In the genomic region with DNA sequence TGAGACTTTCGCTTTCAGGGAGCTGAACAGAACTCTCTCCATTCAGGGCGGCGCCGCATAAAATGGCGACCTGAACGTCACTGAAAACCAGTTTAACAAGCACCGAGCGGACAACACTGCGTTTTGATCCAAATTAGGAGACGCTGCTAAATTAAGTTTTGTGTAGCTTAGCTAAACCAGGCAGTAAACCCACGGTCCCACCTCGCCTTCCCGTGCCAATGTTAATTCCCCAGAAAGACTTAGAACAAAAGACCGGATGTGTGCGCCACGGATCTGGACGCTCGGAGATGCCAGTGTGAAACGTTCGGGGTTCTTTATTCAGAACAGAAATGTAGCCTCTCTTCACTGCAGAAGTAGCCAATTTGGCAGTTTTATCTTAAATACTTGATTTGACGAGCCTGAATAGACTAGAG, we compare ENCODE assay signal across 7 mouse cellular contexts. TPM values are rescaled to one million over a fixed set of nuclear protein-coding genes. Genes with fewer than 3 reads are reported as not detected.
A peak's percentile ranks its signal among the peaks of the same experiment; 100 is the strongest.
DNase-seq lines count a peak whose midpoint lies in the region; ATAC-seq and TF ChIP-seq lines count a peak whose summit lies in the region.

No protein-coding gene starts in this region.

- peak overlapping the region; percentile 51 for H3K9ac ChIP-seq in intestine, embryonic 15.5 days
- peak overlapping the region; percentile 77 for H3K9ac ChIP-seq in limb, embryonic 11.5 days (ENCODE audit: low read length)
- H3K9ac ChIP-seq in midbrain, embryonic 12.5 days (replicated peaks): peak overlapping the region; percentile 62

- intact Hi-C loops in gastrocnemius, postnatal 14 days (cut with DNase I; ENCODE audit: low total_unique reads): no loop called here

- WGBS in intestine, embryonic 15.5 days: under 1% methylated on average over 21 of the region's 21 CpGs
- under 1% methylated on average over 21 of the region's 21 CpGs for WGBS in limb, embryonic 11.5 days
- 0% methylated on average over 21 of the region's 21 CpGs for WGBS in midbrain, embryonic 12.5 days

- 0 out of 2 replicates have a peak, but pooled peaks have one; percentile 22 for TF ChIP-seq POLR2A in cortical plate, adult 2 months (IDR thresholded peaks at IDR 0.05; ENCODE audit: extremely low read depth, insufficient read depth, low read length)

- no peaks in the 10 kb centered on the region for H3K36me3 ChIP-seq in intestine, embryonic 15.5 days
- H3K36me3 ChIP-seq in limb, embryonic 11.5 days (ENCODE audit: control insufficient read depth, insufficient read depth, low read length): no peaks in the 10 kb centered on the region
- H3K36me3 ChIP-seq in midbrain, embryonic 12.5 days: no peaks in the 10 kb centered on the region

- H3K4me2 ChIP-seq in intestine, embryonic 15.5 days (replicated peaks): peak overlapping the region; percentile 68
- peak overlapping the region; percentile 70 for H3K4me2 ChIP-seq in limb, embryonic 11.5 days (ENCODE audit: low read depth, severe bottlenecking)
- H3K4me2 ChIP-seq in midbrain, embryonic 12.5 days (replicated peaks): peak overlapping the region; percentile 77

- TF ChIP-seq CTCF in cortical plate, adult 2 months (IDR thresholded peaks at IDR 0.05; ENCODE audit: extremely low read depth, insufficient read depth, low read length): no peak

- no peaks in the 10 kb centered on the region for H3K9me3 ChIP-seq in intestine, embryonic 15.5 days
- H3K9me3 ChIP-seq in limb, embryonic 11.5 days (ENCODE audit: control insufficient read depth, low read length): no peaks in the 10 kb centered on the region
- no peaks in the 10 kb centered on the region for H3K9me3 ChIP-seq in midbrain, embryonic 12.5 days

- ATAC-seq in intestine, embryonic 15.5 days: peak; percentile 18; the same call in 1 of the 2 replicates
- ATAC-seq in limb, embryonic 11.5 days (ENCODE audit: insufficient number of reproducible peaks, low FRiP score, low TSS enrichment, low read depth): no peak
- ATAC-seq in midbrain, embryonic 12.5 days (ENCODE audit: low FRiP score, low read depth): peak; percentile 7; the same call in 1 of the 2 replicates

- no peaks in the 10 kb centered on the region; the same call in 1 of the 2 replicates for H3K4me1 ChIP-seq in cortical plate, adult 2 months (ENCODE audit: control insufficient read depth, insufficient read depth, low read length)
- H3K4me1 ChIP-seq in intestine, embryonic 15.5 days (replicated peaks): peaks cover 16% of the 10 kb centered on the region; the same call in 1 of the 2 replicates
- H3K4me1 ChIP-seq in limb, embryonic 11.5 days (ENCODE audit: control insufficient read depth, insufficient read depth, low read length): peaks cover 9% of the 10 kb centered on the region; the same call in 1 of the 2 replicates
- H3K4me1 ChIP-seq in midbrain, embryonic 12.5 days: peaks cover 34% of the 10 kb centered on the region

- H3K27me3 ChIP-seq in intestine, embryonic 15.5 days (replicated peaks): no peaks in the 10 kb centered on the region
- H3K27me3 ChIP-seq in limb, embryonic 11.5 days (ENCODE audit: control insufficient read depth, insufficient read depth, low read length): no peaks in the 10 kb centered on the region
- no peaks in the 10 kb centered on the region for H3K27me3 ChIP-seq in midbrain, embryonic 12.5 days

- H3K4me3 ChIP-seq in cortical plate, adult 2 months (ENCODE audit: insufficient read depth, low read length): peak overlapping the region; percentile 65
- H3K4me3 ChIP-seq in intestine, embryonic 15.5 days (replicated peaks): peak overlapping the region; percentile 45
- peak overlapping the region; percentile 39 for H3K4me3 ChIP-seq in limb, embryonic 11.5 days (ENCODE audit: low read depth, low read length)
- H3K4me3 ChIP-seq in midbrain, embryonic 12.5 days: peak overlapping the region; percentile 48

- peak overlapping the region; percentile 80 for H3K27ac ChIP-seq in cortical plate, adult 2 months (ENCODE audit: insufficient read depth, low read length)
- peak overlapping the region; percentile 96 for H3K27ac ChIP-seq in intestine, embryonic 15.5 days
- H3K27ac ChIP-seq in limb, embryonic 11.5 days (replicated peaks; ENCODE audit: low read depth, low read length): peak overlapping the region; percentile 98
- H3K27ac ChIP-seq in midbrain, embryonic 12.5 days (replicated peaks): peak overlapping the region; percentile 95

- peak; percentile 88 for DNase-seq in Muller cell, postnatal 12 days (ENCODE audit: inconsistent ontology term)
- peak; percentile 71 for DNase-seq in gastrocnemius, postnatal 14 days
- DNase-seq in limb, embryonic 11.5 days (ENCODE audit: low spot score): peak; percentile 87
- peak; percentile 78 for DNase-seq in spleen, adult 12 weeks (ENCODE audit: low spot score)

RNA-seq across cellular contexts. Expression of gene Hist1h4d, which starts 3.6 kb away (rescaled TPM):
- 4.4 and 8.9 TPM in 2 replicates for polyA plus RNA-seq in cortical plate, adult 2 months (2012; rRNA removed)
- total RNA-seq in gastrocnemius, postnatal 14 days (2021): 10 to 100 TPM; 88.4 to 95.8 TPM
- polyA plus RNA-seq in intestine, embryonic 15.5 days (2015; fragmentation: Nextera tagmentation; extraction: Ambion mirVana): 98.7 and 101 TPM in 2 replicates
- 133 and 134 TPM in 2 replicates for polyA plus RNA-seq in limb, embryonic 11.5 days (2014; fragmentation: Nextera tagmentation; extraction: Ambion mirVana)
- 109 and 113 TPM in 2 replicates for polyA plus RNA-seq in midbrain, embryonic 12.5 days (2016; fragmentation: Nextera tagmentation; extraction: Ambion mirVana)

RNA-seq across cellular contexts. Expression of gene Hist1h3d, which starts 9.5 kb away (rescaled TPM):
- polyA plus RNA-seq in cortical plate, adult 2 months (2012; rRNA removed): 2.6 and 3.0 TPM in 2 replicates
- total RNA-seq in gastrocnemius, postnatal 14 days (2021): 10 to 100 TPM; 13.5 to 15.2 TPM
- 5.2 and 6.2 TPM in 2 replicates for polyA plus RNA-seq in intestine, embryonic 15.5 days (2015; fragmentation: Nextera tagmentation; extraction: Ambion mirVana)
- 12.6 and 13.2 TPM in 2 replicates for polyA plus RNA-seq in limb, embryonic 11.5 days (2014; fragmentation: Nextera tagmentation; extraction: Ambion mirVana)
- 4.6 and 5.4 TPM in 2 replicates for polyA plus RNA-seq in midbrain, embryonic 12.5 days (2016; fragmentation: Nextera tagmentation; extraction: Ambion mirVana)

RNA-seq across cellular contexts. Expression of gene Hist1h2ad, which starts 10.9 kb away (rescaled TPM):
- polyA plus RNA-seq in cortical plate, adult 2 months (2012; rRNA removed): 0.32 and 0.92 TPM in 2 replicates
- 10 to 100 TPM; 13.9 to 14.8 TPM for total RNA-seq in gastrocnemius, postnatal 14 days (2021)
- 1.8 and 3.0 TPM in 2 replicates for polyA plus RNA-seq in intestine, embryonic 15.5 days (2015; fragmentation: Nextera tagmentation; extraction: Ambion mirVana)
- 2.2 and 3.1 TPM in 2 replicates for polyA plus RNA-seq in limb, embryonic 11.5 days (2014; fragmentation: Nextera tagmentation; extraction: Ambion mirVana)
- polyA plus RNA-seq in midbrain, embryonic 12.5 days (2016; fragmentation: Nextera tagmentation; extraction: Ambion mirVana): 1.8 and 2.5 TPM in 2 replicates

RNA-seq across cellular contexts. Expression of gene Hist1h2bf, which starts 11.0 kb away (rescaled TPM):
- polyA plus RNA-seq in cortical plate, adult 2 months (2012; rRNA removed): 0.67 TPM in 1 of 2 replicates, not detected in the other
- total RNA-seq in gastrocnemius, postnatal 14 days (2021): 10 to 100 TPM; 47.0 to 49.6 TPM
- polyA plus RNA-seq in intestine, embryonic 15.5 days (2015; fragmentation: Nextera tagmentation; extraction: Ambion mirVana): 4.2 and 4.5 TPM in 2 replicates
- polyA plus RNA-seq in limb, embryonic 11.5 days (2014; fragmentation: Nextera tagmentation; extraction: Ambion mirVana): 4.5 and 5.4 TPM in 2 replicates
- polyA plus RNA-seq in midbrain, embryonic 12.5 days (2016; fragmentation: Nextera tagmentation; extraction: Ambion mirVana): 4.5 and 5.1 TPM in 2 replicates

RNA-seq across cellular contexts. Expression of gene Hist1h2bg, which starts 13.8 kb away (rescaled TPM):
- 7.8 and 11.4 TPM in 2 replicates for polyA plus RNA-seq in cortical plate, adult 2 months (2012; rRNA removed)
- 100 to 1,000 TPM; 102 to 113 TPM for total RNA-seq in gastrocnemius, postnatal 14 days (2021)
- 7.1 and 11.5 TPM in 2 replicates for polyA plus RNA-seq in intestine, embryonic 15.5 days (2015; fragmentation: Nextera tagmentation; extraction: Ambion mirVana)
- polyA plus RNA-seq in limb, embryonic 11.5 days (2014; fragmentation: Nextera tagmentation; extraction: Ambion mirVana): 8.2 and 10.0 TPM in 2 replicates
- 13.0 and 13.8 TPM in 2 replicates for polyA plus RNA-seq in midbrain, embryonic 12.5 days (2016; fragmentation: Nextera tagmentation; extraction: Ambion mirVana)

Comparison
In these comparisons a context has a peak if more than half of its experiments do, and no peak if none do; other contexts are left out.
1. RNA of gene Hist1h4d, which starts 3.6 kb away (polyA plus RNA-seq): 133 to 134 TPM in limb, embryonic 11.5 days, 109 to 113 TPM in midbrain, embryonic 12.5 days and 98.7 to 101 TPM in intestine, embryonic 15.5 days; 4.4 to 8.9 TPM in cortical plate, adult 2 months; every median in the first group is over 10 times any median in the second.
2. Peak in every context shown above with its lines, with median percentiles within 50 percentile points of each other: DNase-seq, H3K27ac ChIP-seq, H3K4me3 ChIP-seq, H3K4me2 ChIP-seq and H3K9ac ChIP-seq.